Mouse (Mus musculus) spleen, adult 2 months (tissue): ENCODE data around the gene Spata16.

Experiments
- CTCF ChIP-seq: fragments of 200-500 bp; IDR thresholded peaks from 2 replicates; pipeline ENCODE4 v1.5.1; 2011; ENCODE audit warnings: mild to moderate bottlenecking, inconsistent platforms; ENCODE audit not compliant: insufficient read depth, insufficient read length, insufficient replicate concordance; ENCODE audit errors: extremely low read depth
- POLR2A ChIP-seq: fragments of 200-500 bp; IDR thresholded peaks from 2 replicates; pipeline ENCODE4 v1.6.1; 2011; ENCODE audit warnings: low read depth, low read length, inconsistent platforms

DNA sequence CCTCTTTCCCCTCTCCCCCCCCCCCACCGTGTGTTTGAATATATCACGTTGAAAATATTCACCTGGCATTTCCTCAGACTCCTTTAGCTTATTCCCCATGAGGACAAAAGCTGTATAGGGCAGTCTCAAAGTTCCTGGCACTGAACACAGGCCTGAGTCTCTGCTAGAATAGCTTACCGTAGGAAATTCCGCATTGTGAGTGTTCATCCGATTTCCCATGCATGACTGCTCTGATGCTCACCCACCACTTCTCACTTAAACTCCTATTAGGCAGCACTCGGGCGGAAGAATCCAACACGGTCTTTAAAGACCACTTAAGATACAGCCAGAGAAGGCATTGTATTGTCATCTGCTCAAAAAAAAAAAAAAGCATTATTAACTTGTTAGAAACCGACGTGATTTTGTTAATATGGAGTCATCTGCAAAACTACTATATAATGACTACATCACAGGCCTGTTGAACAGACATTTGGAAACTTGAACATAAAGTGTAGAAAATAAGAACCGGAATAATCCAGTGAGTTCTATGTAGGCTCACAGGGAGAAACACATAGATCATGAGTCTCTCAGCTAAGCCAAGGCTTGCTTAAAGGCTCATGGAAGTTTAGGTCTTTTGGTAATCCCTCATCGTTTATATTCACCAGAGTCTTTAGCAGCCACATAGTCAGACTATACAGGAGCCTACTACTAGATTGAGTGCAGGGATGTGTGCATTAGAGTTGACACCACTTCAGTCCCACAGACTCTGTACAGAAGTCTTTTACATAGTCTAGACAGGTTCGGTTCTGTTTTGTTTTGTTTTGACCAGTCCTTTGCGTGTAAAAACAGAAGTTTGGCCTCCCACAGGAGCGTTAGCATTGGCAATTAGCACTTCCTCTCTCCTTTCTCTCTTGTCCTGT, 4.2 kb downstream of the Spata16 start:
- TF ChIP-seq CTCF (no peak), POLR2A (no peak)
